Mouse (Mus musculus): ENCODE results near the gene Armcx4. TPM values are rescaled to one million over a fixed set of nuclear protein-coding genes. Genes with fewer than 3 reads are reported as not detected.

Armcx4 gene
- polyA plus RNA-seq, 1 experiment from 2014 or later: 5.7 TPM

Other genes with a start within 250 kb of the Armcx4 start
- not detected in 2 replicates for gene Taf7l, start 210.0 kb upstream of the Armcx4 start, polyA plus RNA-seq (2015; fragmentation: Nextera tagmentation; extraction: Ambion mirVana)
- 48.6 and 51.6 TPM in 2 replicates for gene Timm8a1, start 144.7 kb upstream of the Armcx4 start, polyA plus RNA-seq (2015; fragmentation: Nextera tagmentation; extraction: Ambion mirVana)
- gene Btk, start 102.9 kb upstream of the Armcx4 start, polyA plus RNA-seq (2015; fragmentation: Nextera tagmentation; extraction: Ambion mirVana): 0.94 and 1.0 TPM in 2 replicates
- 191 and 228 TPM in 2 replicates for gene Rpl36a, start 100.9 kb upstream of the Armcx4 start, polyA plus RNA-seq (2015; fragmentation: Nextera tagmentation; extraction: Ambion mirVana)
- gene Gla, start 85.4 kb upstream of the Armcx4 start, polyA plus RNA-seq (2015; fragmentation: Nextera tagmentation; extraction: Ambion mirVana): 3.4 and 4.2 TPM in 2 replicates
- gene Hnrnph2, start 85.3 kb upstream of the Armcx4 start, polyA plus RNA-seq (2015; fragmentation: Nextera tagmentation; extraction: Ambion mirVana): 154 and 171 TPM in 2 replicates
- 88.0 and 88.5 TPM in 2 replicates for gene Armcx1, start 31.4 kb downstream of the Armcx4 start, polyA plus RNA-seq (2015; fragmentation: Nextera tagmentation; extraction: Ambion mirVana)
- gene Armcx6, start 64.9 kb downstream of the Armcx4 start, polyA plus RNA-seq (2015; fragmentation: Nextera tagmentation; extraction: Ambion mirVana): 32.5 and 33.8 TPM in 2 replicates
- 73.3 and 80.0 TPM in 2 replicates for gene Armcx3, start 70.1 kb downstream of the Armcx4 start, polyA plus RNA-seq (2015; fragmentation: Nextera tagmentation; extraction: Ambion mirVana)
- 86.3 and 87.0 TPM in 2 replicates for gene Armcx2, start 122.7 kb downstream of the Armcx4 start, polyA plus RNA-seq (2015; fragmentation: Nextera tagmentation; extraction: Ambion mirVana)

All from neural tube, embryonic 13.5 days (tissue).